Mouse (Mus musculus) cerebellum, postnatal 4 days (tissue): ENCODE results near the gene Otop2.
A peak's percentile ranks its signal among the peaks of the same experiment; 100 is the strongest.

Experiments used
- DNase-seq, 2 experiments: peaks; one replicate each; pipeline ENCODE4 v3.0.0; 2022; ENCODE audit warnings: low spot score in 2 of 2, mixed read lengths in 1 of 2

Gene Otop2

GRCm38 (mm10) chr11:115345515-115345914 lies 38.6 kb downstream of the Otop2 start:
- no peak for DNase-seq

GRCm38 (mm10) chr11:115348681-115349248 lies 41.8 kb downstream of the Otop2 start:
- DNase-seq: no peak

DNA sequence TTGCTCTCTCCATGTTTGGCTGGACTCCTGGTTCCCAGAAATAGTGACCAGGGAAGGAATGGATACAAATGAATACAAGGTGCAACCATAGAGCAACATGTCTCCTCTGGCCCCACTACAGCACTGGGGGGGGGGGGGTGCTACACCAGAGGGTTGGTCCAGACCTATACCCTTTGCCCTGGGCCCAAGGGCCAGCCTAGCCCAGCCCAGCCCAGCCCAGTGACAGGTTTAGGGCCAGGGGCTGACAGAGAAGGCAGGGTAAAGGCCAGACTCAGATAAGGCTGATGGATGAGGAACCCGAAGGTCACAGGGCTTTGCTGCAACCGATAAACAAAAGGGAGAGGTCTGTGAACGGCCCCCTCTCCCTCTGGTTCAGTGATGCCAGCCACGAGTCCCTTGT lies 43.0 kb downstream of the Otop2 start:
- DNase-seq: no peak

- no peak for DNase-seq
These were observed 46.4 kb downstream of the Otop2 start for GRCm38 (mm10) chr11:115353375-115353774.

DNA sequence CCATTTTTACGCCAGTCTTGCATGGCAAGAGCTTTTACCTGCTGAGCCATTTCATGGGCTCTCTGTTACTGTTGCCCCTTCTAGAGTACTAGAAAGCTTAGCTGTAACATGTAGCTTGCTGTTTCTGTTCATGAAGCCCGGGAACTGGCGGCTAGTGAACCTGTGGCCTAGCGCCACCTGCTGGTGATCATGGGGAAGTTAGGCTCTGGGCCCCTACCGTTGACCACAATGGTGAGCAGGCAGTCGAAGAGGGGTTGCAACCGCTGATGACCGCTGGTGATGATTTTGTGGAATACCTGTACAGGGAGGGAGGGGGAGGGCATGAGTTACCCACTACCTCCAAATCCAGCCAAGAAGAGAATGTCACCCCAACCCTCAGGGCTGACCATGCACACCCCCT lies 47.2 kb downstream of the Otop2 start:
- DNase-seq: peak; percentile 70 to 81

- DNase-seq: peak in 1 of 2 experiments; percentile 69
These were observed 51.5 kb downstream of the Otop2 start for GRCm38 (mm10) chr11:115358468-115358867.

DNA sequence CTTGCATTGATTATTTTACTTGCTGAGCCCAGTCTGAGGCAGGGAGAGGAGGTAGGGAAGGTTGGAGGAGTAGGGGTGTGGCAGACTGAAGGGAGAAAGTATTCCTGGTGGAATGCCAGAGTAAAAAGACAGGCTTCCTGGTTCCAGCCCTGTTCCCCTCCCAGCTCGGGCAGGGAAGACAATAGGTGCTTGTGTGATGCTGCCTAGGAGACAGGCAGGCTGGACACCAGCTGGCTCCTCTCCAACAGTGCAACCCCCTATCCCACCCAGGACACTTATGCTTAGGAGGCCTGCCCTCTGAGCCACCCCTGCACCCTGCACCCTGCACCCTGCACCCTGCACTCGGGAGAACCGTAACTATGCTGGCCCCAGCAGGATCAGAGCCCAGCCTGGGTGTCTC lies 52.3 kb downstream of the Otop2 start:
- no peak for DNase-seq

- DNase-seq: no peak
These were observed 52.8 kb downstream of the Otop2 start for GRCm38 (mm10) chr11:115359726-115360125.

DNA sequence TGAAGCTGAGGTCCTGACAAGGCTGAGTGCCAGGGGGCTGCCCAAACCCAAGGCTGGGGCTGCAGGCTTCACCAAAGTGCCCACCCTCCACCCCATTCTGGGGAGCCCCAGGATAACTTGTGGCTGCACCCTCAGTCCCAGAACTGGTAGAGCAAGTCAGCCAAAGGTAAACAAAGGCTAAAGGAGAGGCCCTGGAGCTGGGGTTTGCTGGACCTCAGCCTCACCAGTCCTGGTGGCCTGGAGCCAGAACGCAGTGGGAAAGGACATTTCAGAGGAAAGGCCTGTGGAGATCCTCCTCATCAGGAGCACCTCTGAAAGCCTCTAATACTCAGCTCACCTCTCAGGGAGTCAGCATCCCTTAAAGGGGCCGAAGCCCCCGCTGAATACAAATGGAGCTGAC lies 57.2 kb downstream of the Otop2 start:
- no peak for DNase-seq

DNA sequence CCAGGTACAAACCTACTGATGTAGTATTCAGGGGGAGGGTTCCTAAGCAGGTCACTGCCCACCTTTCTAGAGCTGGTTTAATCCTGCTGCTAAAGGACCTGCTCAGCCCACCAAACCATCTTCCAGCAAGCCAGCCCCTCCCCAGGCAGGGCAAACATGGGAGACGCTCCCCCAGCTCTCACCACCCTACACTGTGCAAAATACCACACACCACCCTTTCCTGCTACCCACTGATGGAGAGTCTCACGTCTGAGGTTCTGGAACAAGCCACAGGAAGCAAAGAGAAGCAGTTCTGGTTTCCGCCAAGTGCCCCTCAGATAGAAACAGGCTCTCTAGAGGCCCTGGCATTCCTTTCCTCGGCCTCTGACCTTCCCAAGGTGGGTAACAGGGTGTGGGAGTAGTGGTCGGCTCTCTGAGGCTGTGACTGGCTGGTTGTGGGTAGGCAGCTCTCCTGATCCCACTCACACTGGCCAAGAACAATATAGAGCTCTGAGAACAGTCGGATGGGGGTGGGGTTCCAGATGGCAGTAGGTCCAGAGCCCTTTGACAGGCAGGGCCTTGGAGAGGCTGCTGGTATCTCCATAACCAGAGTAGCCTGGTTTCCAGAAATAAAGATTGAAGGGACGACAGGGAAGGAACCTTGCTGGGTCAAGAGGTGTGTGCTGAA lies 59.2 kb downstream of the Otop2 start:
- DNase-seq: no peak

GRCm38 (mm10) chr11:115366706-115367394 lies 59.9 kb downstream of the Otop2 start:
- peak in 1 of 2 experiments; percentile 48 for DNase-seq

DNA sequence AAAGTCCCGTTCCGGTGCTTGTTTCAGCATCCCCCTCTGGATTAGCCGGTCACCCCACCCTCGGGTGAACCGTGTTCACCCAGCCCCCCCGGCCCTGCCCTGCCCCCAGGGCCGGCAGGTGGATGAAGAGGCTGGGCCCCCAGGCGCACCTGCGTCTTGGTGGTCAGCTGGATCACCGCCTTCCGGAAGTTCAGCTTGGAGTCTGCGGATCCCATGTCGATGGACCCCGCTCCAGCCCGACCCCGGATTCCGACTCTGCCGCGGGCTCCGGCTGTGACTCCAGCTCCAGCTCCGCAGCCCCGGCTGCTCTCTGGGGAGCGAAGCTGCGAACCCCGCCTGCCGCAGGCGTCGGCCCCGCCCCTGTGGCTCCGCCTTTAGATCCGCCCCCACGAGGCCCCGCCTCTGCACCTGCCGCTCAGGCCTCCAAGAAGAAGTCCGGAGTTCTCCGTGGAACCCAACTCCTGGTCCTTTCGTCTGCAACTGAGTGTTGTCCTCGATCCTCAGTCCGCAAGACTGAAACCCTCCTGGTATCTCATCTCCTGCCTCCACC lies 60.5 kb downstream of the Otop2 start, which contains the start of gene Hid1:
Hid1 (minus strand) TSS at position 362 of the 550 bp plus-strand sequence.
- DNase-seq: peak; percentile 53 to 73

DNA sequence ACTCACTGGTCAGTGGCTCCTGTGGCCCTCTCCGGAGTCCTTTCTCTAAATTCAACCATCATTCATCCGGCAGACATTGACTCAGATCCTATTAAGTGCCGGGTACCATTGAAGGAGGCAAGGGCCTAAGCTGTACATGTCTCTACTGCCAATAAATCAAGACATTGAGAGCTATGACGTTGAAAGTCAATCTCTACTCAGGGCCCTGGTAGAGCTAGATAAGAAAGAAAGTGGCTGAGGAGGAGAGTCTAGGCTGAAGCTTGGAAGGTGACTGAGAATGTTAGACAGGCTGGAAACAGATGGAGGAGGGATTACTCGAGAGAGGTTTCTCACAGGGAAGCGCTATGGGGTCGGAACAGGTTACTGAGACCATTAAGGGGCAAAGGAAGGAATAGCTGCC lies 63.4 kb downstream of the Otop2 start:
- DNase-seq: no peak

DNA sequence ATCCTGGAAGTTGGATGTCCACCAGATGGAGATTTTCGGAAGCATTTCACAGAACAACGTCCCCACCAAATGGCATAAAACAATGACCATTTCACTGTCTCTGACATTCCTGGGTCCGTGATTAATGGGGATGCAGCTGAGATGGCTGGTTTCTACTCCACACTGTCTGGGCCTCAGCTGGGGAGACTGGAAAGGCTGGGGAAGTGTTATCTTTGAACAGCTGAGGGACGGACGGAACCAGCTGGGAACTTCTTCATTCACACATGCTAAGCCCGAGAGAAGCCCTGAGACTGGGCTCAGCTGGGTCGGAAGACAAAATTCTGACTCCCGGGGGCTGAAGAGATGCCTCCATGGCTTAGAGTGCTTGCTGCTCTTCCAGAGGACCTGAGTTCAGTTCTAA lies 64.4 kb downstream of the Otop2 start:
- DNase-seq: no peak

- no peak for DNase-seq
These were observed 65.1 kb downstream of the Otop2 start for GRCm38 (mm10) chr11:115372015-115372414.

- DNase-seq: no peak
These were observed 65.8 kb downstream of the Otop2 start for GRCm38 (mm10) chr11:115372737-115373136.

- DNase-seq: peak; percentile 51 to 79
These were observed 67.1 kb downstream of the Otop2 start for GRCm38 (mm10) chr11:115373805-115374694.

DNA sequence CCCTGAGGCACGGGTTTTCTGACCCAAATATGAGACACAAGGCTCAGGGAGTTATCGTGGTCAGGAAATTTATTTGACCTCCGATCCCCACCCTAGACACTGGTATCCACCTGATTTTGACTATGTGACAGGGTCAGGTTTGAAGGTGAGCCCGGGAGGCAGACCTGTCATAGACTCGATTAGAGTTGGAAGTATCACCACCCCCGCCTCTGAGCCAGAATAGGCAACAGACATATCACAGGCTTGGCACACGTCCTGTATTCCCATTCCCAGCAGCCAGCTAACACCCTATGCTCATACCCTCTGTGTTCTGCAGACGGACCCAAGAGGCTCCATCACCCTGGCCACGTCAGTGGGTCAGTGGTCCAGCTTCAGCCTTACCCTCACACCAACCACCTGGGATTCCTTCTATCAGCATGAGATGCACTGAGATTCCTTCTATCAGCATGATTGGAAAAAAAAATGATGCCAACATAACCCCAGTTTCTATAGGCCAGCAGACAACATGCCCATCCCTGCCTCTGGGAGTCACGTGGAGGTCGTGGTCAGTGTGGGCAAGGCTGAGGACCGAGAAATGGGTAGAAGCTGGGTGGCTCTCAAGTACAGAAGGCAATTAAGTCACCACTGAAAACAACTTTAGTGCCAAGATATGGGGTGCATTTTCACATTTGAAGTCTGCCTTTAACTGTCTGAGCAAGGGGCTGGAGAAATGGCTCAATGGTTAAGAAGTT lies 67.9 kb downstream of the Otop2 start:
- DNase-seq: no peak

DNA sequence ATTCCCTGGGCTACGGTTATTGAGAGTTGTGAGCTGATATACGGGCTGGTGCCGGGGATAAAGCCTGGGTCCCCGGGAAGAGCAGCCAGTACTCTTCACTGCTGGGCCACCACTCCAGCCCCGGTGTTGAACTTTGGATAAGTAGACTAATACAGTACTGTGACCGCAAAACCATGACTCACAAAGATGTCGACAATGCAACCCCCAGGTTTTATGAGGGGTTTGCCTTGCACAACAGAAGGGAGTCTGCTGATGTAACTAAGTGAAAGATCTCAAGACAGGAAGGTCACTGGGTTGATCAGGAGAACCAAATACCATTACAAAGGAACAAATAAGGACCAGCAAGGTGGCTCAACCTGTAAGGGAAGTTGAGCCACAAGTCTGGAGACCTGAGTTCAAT lies 69.8 kb downstream of the Otop2 start:
- DNase-seq: no peak

- no peak for DNase-seq
These were observed 70.3 kb downstream of the Otop2 start for GRCm38 (mm10) chr11:115377254-115377653.

GRCm38 (mm10) chr11:115377854-115378253 lies 70.9 kb downstream of the Otop2 start:
- DNase-seq: no peak
